Mouse (Mus musculus) neural tube, embryonic 14.5 days (tissue): ENCODE data around the gene Rps27. TPM values are rescaled to one million over a fixed set of nuclear protein-coding genes. Genes with fewer than 3 reads are reported as not detected.

Source experiments
- ATAC-seq: fragments of 200-750 bp; cut with Nextera tagmentation; 2 replicates; pipeline ENCODE4 v1.8.0; 2017; ENCODE audit warnings: low read depth, mild to moderate bottlenecking, moderate TSS enrichment, moderate library complexity
- H3K27ac ChIP-seq: fragments of 300-500 bp; sonication (generic); 2 replicates; pipeline ENCODE4 v1.5.1; 2014; ENCODE audit warnings: low read depth, mild to moderate bottlenecking, control low read depth, low read length, moderate library complexity, mixed read lengths
- H3K27me3 ChIP-seq: fragments of 300-500 bp; sonication (generic); 2 replicates; pipeline ENCODE4 v1.6.1; 2014; ENCODE audit warnings: low read length; ENCODE audit not compliant: control insufficient read depth, insufficient read depth
- H3K36me3 ChIP-seq: fragments of 300-500 bp; sonication (generic); 2 replicates; pipeline ENCODE4 v1.6.1; 2014; ENCODE audit warnings: low read length, mixed read lengths; ENCODE audit not compliant: control insufficient read depth, insufficient read depth
- H3K4me1 ChIP-seq: fragments of 300-500 bp; sonication (generic); 2 replicates; pipeline ENCODE4 v1.6.1; 2014; ENCODE audit warnings: low read length; ENCODE audit not compliant: control insufficient read depth, insufficient read depth
- H3K4me2 ChIP-seq: fragments of 300-500 bp; sonication (generic); 2 replicates; pipeline ENCODE4 v1.6.1; 2014; ENCODE audit warnings: mild to moderate bottlenecking, low read depth, low read length, control low read depth
- H3K4me3 ChIP-seq: fragments of 300-500 bp; sonication (generic); 2 replicates; pipeline ENCODE4 v1.5.1; 2014; ENCODE audit warnings: low read depth, low read length, control low read depth, mixed read lengths
- H3K9ac ChIP-seq: fragments of 300-500 bp; sonication (generic); replicated peaks from 2 replicates; pipeline ENCODE4 v1.6.1; 2014; ENCODE audit warnings: low read depth, mild to moderate bottlenecking, control low read depth, low read length, mixed read lengths
- H3K9me3 ChIP-seq: fragments of 300-500 bp; sonication (generic); 2 replicates; pipeline ENCODE4 v1.6.1; 2016; ENCODE audit warnings: low read length; ENCODE audit not compliant: control insufficient read depth
- WGBS: fragments of 180-500 bp; shearing (Covaris S2); extraction: QIAGEN DNeasy Blood & Tissue Kit; methylation state at CpG from one replicate; pipeline ENCODE4 v1.1.7; 2014; 5-methylcytosine and 5-hydroxymethylcytosine counted together
- polyA plus RNA-seq: library from polyadenylated mRNA; unstranded; fragments of >200 nt; fragmentation: Nextera tagmentation; extraction: Ambion mirVana; gene quantifications from 2 replicates; pipeline ENCODE4 v1.2.1, GENCODE M21; 2014

Rps27 gene
- polyA plus RNA-seq, 1 experiment from 2014 or later, result 936 TPM

- Histone ChIP-seq H3K27ac (no peak overlapping the region), H3K9me3 (no peaks in the 10 kb centered on the region), H3K27me3 (no peaks in the 10 kb centered on the region), H3K4me2 (no peak overlapping the region), H3K4me1 (no peaks in the 10 kb centered on the region), H3K36me3 (peaks cover 16% of the 10 kb centered on the region; the same call in 1 of the 2 replicates), H3K9ac (no peak overlapping the region), H3K4me3 (no peak overlapping the region)
- no peak for ATAC-seq
- WGBS, result 95% methylated on average over 2 of the region's 2 CpGs
Observed at GRCm38 (mm10) chr3:90204582-90204981, 8.9 kb downstream of the Rps27 start.

GRCm38 (mm10) chr3:90203619-90204018 lies 9.8 kb downstream of the Rps27 start:
- Histone ChIP-seq H3K27me3 (no peaks in the 10 kb centered on the region), H3K4me1 (no peaks in the 10 kb centered on the region), H3K36me3 (peaks cover 8% of the 10 kb centered on the region; the same call in 1 of the 2 replicates), H3K9me3 (no peaks in the 10 kb centered on the region), H3K4me2 (no peak overlapping the region), H3K9ac (no peak overlapping the region), H3K27ac (no peak overlapping the region), H3K4me3 (no peak overlapping the region)
- ATAC-seq, result no peak
- WGBS, result 82% methylated on average over 5 of the region's 5 CpGs

GRCm38 (mm10) chr3:90202884-90203283 lies 10.6 kb downstream of the Rps27 start:
- Histone ChIP-seq H3K4me3 (no peak overlapping the region), H3K4me1 (no peaks in the 10 kb centered on the region), H3K4me2 (no peak overlapping the region), H3K27me3 (no peaks in the 10 kb centered on the region), H3K36me3 (peaks cover under 1% of the 10 kb centered on the region; the same call in 1 of the 2 replicates), H3K9ac (no peak overlapping the region), H3K27ac (no peak overlapping the region), H3K9me3 (no peaks in the 10 kb centered on the region)
- no peak for ATAC-seq
- 65% methylated on average over 1 of the region's 1 CpGs for WGBS

- H3K27ac ChIP-seq, result no peak overlapping the region
- no peaks in the 10 kb centered on the region for H3K36me3 ChIP-seq
- no peak overlapping the region for H3K9ac ChIP-seq
- ATAC-seq, result no peak
- WGBS, result 83% methylated on average over 1 of the region's 1 CpGs
- H3K27me3 ChIP-seq, result no peaks in the 10 kb centered on the region
- no peaks in the 10 kb centered on the region for H3K9me3 ChIP-seq
- H3K4me3 ChIP-seq, result no peak overlapping the region
- H3K4me2 ChIP-seq, result no peak overlapping the region
- no peaks in the 10 kb centered on the region for H3K4me1 ChIP-seq
Observed at GRCm38 (mm10) chr3:90197548-90197947, 15.9 kb downstream of the Rps27 start.

GRCm38 (mm10) chr3:90195644-90196043 lies 17.8 kb downstream of the Rps27 start:
- 65% methylated on average over 1 of the region's 1 CpGs for WGBS
- Histone ChIP-seq H3K36me3 (no peaks in the 10 kb centered on the region), H3K4me1 (no peaks in the 10 kb centered on the region), H3K27me3 (no peaks in the 10 kb centered on the region), H3K9ac (no peak overlapping the region), H3K4me2 (no peak overlapping the region), H3K9me3 (no peaks in the 10 kb centered on the region), H3K27ac (no peak overlapping the region), H3K4me3 (no peak overlapping the region)
- ATAC-seq, result no peak

GRCm38 (mm10) chr3:90194759-90195158 lies 18.7 kb downstream of the Rps27 start:
- no peak for ATAC-seq
- 43% methylated on average over 4 of the region's 4 CpGs for WGBS
- no peaks in the 10 kb centered on the region for H3K27me3 ChIP-seq

GRCm38 (mm10) chr3:90190859-90191510 lies 22.5 kb downstream of the Rps27 start:
- Histone ChIP-seq H3K27me3 (no peaks in the 10 kb centered on the region), H3K4me2 (no peak overlapping the region), H3K4me3 (no peak overlapping the region), H3K27ac (no peak overlapping the region), H3K9ac (no peak overlapping the region), H3K9me3 (no peaks in the 10 kb centered on the region), H3K36me3 (no peaks in the 10 kb centered on the region), H3K4me1 (no peaks in the 10 kb centered on the region)
- ATAC-seq, result no peak
- 84% methylated on average over 11 of the region's 11 CpGs for WGBS

More at GRCm38 (mm10) chr3:90194759-90195158, 18.7 kb downstream of the Rps27 start:
- H3K9me3 ChIP-seq, result no peaks in the 10 kb centered on the region
- H3K4me3 ChIP-seq, result no peak overlapping the region
- no peaks in the 10 kb centered on the region for H3K4me1 ChIP-seq
- no peaks in the 10 kb centered on the region for H3K36me3 ChIP-seq
- no peak overlapping the region for H3K4me2 ChIP-seq
- H3K9ac ChIP-seq, result no peak overlapping the region
- no peak overlapping the region for H3K27ac ChIP-seq

GRCm38 (mm10) chr3:90183581-90183980 lies 29.9 kb downstream of the Rps27 start:
- Histone ChIP-seq H3K27ac (no peak overlapping the region), H3K36me3 (no peaks in the 10 kb centered on the region), H3K4me2 (no peak overlapping the region), H3K9ac (no peak overlapping the region), H3K27me3 (no peaks in the 10 kb centered on the region), H3K9me3 (no peaks in the 10 kb centered on the region), H3K4me3 (no peak overlapping the region), H3K4me1 (no peaks in the 10 kb centered on the region)
- 77% methylated on average over 3 of the region's 3 CpGs for WGBS
- no peak for ATAC-seq

GRCm38 (mm10) chr3:90179566-90179965 lies 33.9 kb downstream of the Rps27 start:
- WGBS, result 82% methylated on average over 3 of the region's 3 CpGs

More at GRCm38 (mm10) chr3:90179566-90179965, 33.9 kb downstream of the Rps27 start:
- H3K27me3 ChIP-seq, result no peaks in the 10 kb centered on the region
- no peak overlapping the region for H3K9ac ChIP-seq
- H3K4me2 ChIP-seq, result no peak overlapping the region
- no peaks in the 10 kb centered on the region for H3K4me1 ChIP-seq
- no peak for ATAC-seq
- H3K9me3 ChIP-seq, result no peaks in the 10 kb centered on the region
- no peak overlapping the region for H3K27ac ChIP-seq
- no peak overlapping the region for H3K4me3 ChIP-seq
- no peaks in the 10 kb centered on the region for H3K36me3 ChIP-seq
